Mouse (Mus musculus): ENCODE results near the gene Slc6a11. TPM values are rescaled to one million over a fixed set of nuclear protein-coding genes. Genes with fewer than 3 reads are reported as not detected.

Gene Slc6a11
- polyA plus RNA-seq, 1 experiment from 2014 or later = 136 TPM

DNA sequence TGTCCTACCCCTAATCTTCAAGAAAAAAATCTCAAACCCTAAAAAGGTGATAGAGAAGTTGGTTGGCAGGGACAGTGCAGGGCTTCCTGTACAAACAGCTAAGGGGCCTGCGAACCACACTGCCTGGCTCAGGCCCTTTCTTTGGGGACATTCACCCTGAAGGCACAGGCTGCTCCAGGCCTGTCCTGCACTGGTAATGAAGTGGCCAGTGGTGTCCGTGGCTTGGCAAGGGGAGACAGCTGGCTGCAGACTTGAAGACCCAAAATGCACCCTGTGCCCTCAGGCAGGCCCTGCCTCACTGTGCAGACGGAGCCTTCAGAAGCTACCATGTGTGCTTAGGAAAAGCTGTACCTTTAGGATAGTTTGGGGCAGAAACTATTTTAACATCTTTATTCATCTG lies 1.4 kb downstream of the Slc6a11 start:
- peaks cover 3% of the 10 kb centered on the region; the same call in 1 of the 2 replicates for H3K4me1 ChIP-seq (ENCODE audit: control insufficient read depth, insufficient read depth, low read depth, low read length)
- 0 out of 2 replicates have a peak overlapping the region, but pooled peaks have one; percentile 29 for H3K9ac ChIP-seq (ENCODE audit: low read depth, low read length)
- no peaks in the 10 kb centered on the region for H3K27me3 ChIP-seq (replicated peaks; ENCODE audit: control insufficient read depth, insufficient read depth, low read length)
- WGBS = 64% methylated on average over 3 of the region's 3 CpGs
- H3K36me3 ChIP-seq (ENCODE audit: control insufficient read depth, insufficient read depth, low read length) = no peaks in the 10 kb centered on the region
- peak overlapping the region; percentile 88 for H3K4me2 ChIP-seq (ENCODE audit: low read length)
- H3K4me3 ChIP-seq (ENCODE audit: low read length) = peak overlapping the region; percentile 63
- peak overlapping the region; percentile 3; the same call in 1 of the 2 replicates for H3K27ac ChIP-seq (ENCODE audit: low read depth, low read length)
- H3K9me3 ChIP-seq (ENCODE audit: control insufficient read depth, low read length) = no peaks in the 10 kb centered on the region
- ATAC-seq = no peak

DNA sequence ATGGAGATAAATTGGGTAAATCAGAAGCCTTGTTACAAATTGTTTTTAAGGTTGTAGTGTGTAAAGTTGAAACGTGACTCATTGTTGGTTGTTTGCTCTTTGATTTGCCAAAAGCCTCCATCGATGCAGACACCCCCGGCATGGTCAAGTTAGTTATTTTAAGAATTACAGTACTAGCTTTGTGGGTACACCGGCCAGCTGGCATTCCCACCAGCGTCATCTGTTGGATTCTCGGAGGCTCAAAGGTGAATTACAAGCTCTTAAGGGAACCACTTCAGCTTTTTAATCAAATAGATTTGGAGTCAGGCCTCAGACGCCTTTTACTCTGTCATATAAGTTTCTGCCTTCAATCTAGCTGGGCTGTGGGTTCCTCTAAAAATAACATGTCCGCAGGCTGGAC lies 1.9 kb downstream of the Slc6a11 start:
- Histone ChIP-seq H3K4me1 (ENCODE audit: control insufficient read depth, insufficient read depth, low read depth, low read length) (peaks cover 3% of the 10 kb centered on the region; the same call in 1 of the 2 replicates), H3K36me3 (ENCODE audit: control insufficient read depth, insufficient read depth, low read length) (no peaks in the 10 kb centered on the region), H3K27ac (ENCODE audit: low read depth, low read length) (no peak overlapping the region; the same call in 1 of the 2 replicates), H3K9me3 (ENCODE audit: control insufficient read depth, low read length) (no peaks in the 10 kb centered on the region), H3K4me2 (ENCODE audit: low read length) (no peak overlapping the region), H3K9ac (ENCODE audit: low read depth, low read length) (no peak overlapping the region), H3K4me3 (ENCODE audit: low read length) (peak overlapping the region; percentile 2; the same call in 1 of the 2 replicates), H3K27me3 (replicated peaks; ENCODE audit: control insufficient read depth, insufficient read depth, low read length) (no peaks in the 10 kb centered on the region)
- 70% methylated on average over 8 of the region's 8 CpGs for WGBS
- ATAC-seq = no peak

DNA sequence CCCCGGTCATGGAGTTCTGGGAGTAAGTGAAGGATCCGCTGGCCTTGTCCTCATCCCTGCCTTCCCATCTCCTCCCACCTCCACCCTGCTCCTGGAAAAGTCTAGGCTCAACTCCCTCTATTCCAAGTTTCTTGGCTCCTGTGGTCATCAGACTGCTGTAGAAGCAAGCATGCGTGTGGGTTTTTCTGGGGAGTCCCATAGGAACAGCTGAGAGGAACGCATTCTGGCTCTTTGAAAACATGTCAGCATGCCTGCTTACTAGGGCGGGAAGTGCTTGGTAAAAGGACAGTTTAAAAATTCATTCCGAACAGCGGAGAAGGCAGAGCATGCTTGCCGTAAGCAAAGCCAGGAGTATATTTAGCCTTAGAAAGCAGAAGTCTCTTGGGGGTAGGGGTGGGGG lies 7.9 kb downstream of the Slc6a11 start:
- H3K9ac ChIP-seq (ENCODE audit: low read depth, low read length) = no peak overlapping the region
- no peak overlapping the region for H3K27ac ChIP-seq (ENCODE audit: low read depth, low read length)
- H3K9me3 ChIP-seq (ENCODE audit: control insufficient read depth, low read length) = no peaks in the 10 kb centered on the region
- no peak overlapping the region for H3K4me3 ChIP-seq (ENCODE audit: low read length)
- ATAC-seq = no peak
- H3K4me2 ChIP-seq (ENCODE audit: low read length) = no peak overlapping the region
- WGBS = 77% methylated on average over 8 of the region's 8 CpGs
- no peaks in the 10 kb centered on the region for H3K27me3 ChIP-seq (replicated peaks; ENCODE audit: control insufficient read depth, insufficient read depth, low read length)
- H3K4me1 ChIP-seq (ENCODE audit: control insufficient read depth, insufficient read depth, low read depth, low read length) = no peaks in the 10 kb centered on the region
- no peaks in the 10 kb centered on the region; the same call in 1 of the 2 replicates for H3K36me3 ChIP-seq (ENCODE audit: control insufficient read depth, insufficient read depth, low read length)

DNA sequence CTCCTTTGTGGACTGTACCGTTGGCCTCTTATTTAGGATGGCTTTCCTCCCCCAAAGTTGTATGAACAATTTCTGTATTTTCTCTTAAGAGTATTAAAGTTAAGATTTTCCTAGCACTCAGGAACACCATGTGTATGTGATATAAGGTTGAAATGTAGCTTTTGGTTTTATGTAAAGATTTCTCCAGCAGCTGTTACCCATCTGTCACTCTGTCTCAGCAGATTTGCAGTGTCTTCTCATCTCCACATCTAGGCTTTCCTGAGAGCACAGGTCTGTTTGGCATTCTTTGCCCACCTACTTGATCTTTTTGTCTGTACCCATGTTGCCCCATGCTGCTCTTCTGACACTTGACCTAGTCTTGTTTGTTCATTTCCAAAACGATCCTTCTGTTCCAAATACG lies 10.4 kb downstream of the Slc6a11 start:
- Histone ChIP-seq H3K4me2 (ENCODE audit: low read length) (no peak overlapping the region), H3K4me3 (ENCODE audit: low read length) (no peak overlapping the region), H3K27ac (ENCODE audit: low read depth, low read length) (no peak overlapping the region), H3K9ac (ENCODE audit: low read depth, low read length) (no peak overlapping the region), H3K27me3 (replicated peaks; ENCODE audit: control insufficient read depth, insufficient read depth, low read length) (no peaks in the 10 kb centered on the region), H3K9me3 (ENCODE audit: control insufficient read depth, low read length) (no peaks in the 10 kb centered on the region), H3K36me3 (ENCODE audit: control insufficient read depth, insufficient read depth, low read length) (no peaks in the 10 kb centered on the region; the same call in 1 of the 2 replicates), H3K4me1 (ENCODE audit: control insufficient read depth, insufficient read depth, low read depth, low read length) (no peaks in the 10 kb centered on the region)
- no peak for ATAC-seq
- WGBS = 69% methylated on average over 3 of the region's 3 CpGs

DNA sequence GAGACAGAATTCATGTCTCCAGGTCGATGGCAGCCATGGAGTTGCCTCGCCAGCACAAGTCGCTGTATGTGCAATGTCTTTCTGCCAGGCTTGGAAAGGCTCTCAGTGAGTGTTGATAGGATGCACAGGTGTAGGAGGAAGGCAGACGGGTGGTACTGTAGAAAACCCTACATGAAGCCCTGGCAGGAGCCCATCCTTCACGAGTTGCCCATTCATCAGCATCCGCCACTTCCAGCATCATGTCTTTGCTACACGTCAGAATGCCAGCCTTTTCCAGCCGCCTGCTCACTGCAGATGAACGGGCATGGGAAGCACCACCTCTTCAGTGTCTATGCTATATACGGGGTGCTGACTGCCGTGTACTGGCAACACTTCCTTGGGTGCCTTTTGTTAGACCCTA lies 11.4 kb downstream of the Slc6a11 start:
- no peak overlapping the region for H3K9ac ChIP-seq (ENCODE audit: low read depth, low read length)
- H3K9me3 ChIP-seq (ENCODE audit: control insufficient read depth, low read length) = no peaks in the 10 kb centered on the region
- H3K27ac ChIP-seq (ENCODE audit: low read depth, low read length) = no peak overlapping the region
- ATAC-seq = no peak
- no peaks in the 10 kb centered on the region for H3K4me1 ChIP-seq (ENCODE audit: control insufficient read depth, insufficient read depth, low read depth, low read length)
- H3K4me3 ChIP-seq (ENCODE audit: low read length) = no peak overlapping the region
- WGBS = 79% methylated on average over 11 of the region's 11 CpGs
- no peak overlapping the region for H3K4me2 ChIP-seq (ENCODE audit: low read length)
- no peaks in the 10 kb centered on the region for H3K27me3 ChIP-seq (replicated peaks; ENCODE audit: control insufficient read depth, insufficient read depth, low read length)
- H3K36me3 ChIP-seq (ENCODE audit: control insufficient read depth, insufficient read depth, low read length) = no peaks in the 10 kb centered on the region; the same call in 1 of the 2 replicates

DNA sequence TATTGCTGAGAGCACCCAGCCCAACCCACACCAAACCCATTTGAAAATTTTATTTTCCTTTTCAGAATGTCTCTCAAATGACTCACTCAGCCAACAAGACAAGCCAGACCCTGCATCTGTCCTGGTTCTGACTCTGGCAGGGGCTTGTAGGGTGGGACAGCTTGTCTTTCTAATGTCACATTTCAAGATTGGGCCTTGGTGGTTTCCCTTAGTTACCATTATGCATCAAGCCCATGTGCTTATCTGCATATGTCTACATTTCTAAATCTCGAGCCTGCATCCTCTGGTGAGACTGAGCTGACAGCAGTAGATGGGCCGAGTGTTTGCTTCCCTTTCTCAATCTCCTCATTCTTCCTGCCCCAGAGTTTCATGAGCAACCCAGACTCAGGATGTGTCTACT lies 12.5 kb downstream of the Slc6a11 start:
- ATAC-seq = no peak
- Histone ChIP-seq H3K27ac (ENCODE audit: low read depth, low read length) (no peak overlapping the region), H3K4me3 (ENCODE audit: low read length) (no peak overlapping the region), H3K27me3 (replicated peaks; ENCODE audit: control insufficient read depth, insufficient read depth, low read length) (no peaks in the 10 kb centered on the region), H3K4me1 (ENCODE audit: control insufficient read depth, insufficient read depth, low read depth, low read length) (no peaks in the 10 kb centered on the region), H3K36me3 (ENCODE audit: control insufficient read depth, insufficient read depth, low read length) (no peaks in the 10 kb centered on the region; the same call in 1 of the 2 replicates), H3K4me2 (ENCODE audit: low read length) (no peak overlapping the region), H3K9ac (ENCODE audit: low read depth, low read length) (no peak overlapping the region), H3K9me3 (ENCODE audit: control insufficient read depth, low read length) (no peaks in the 10 kb centered on the region)
- WGBS = 24% methylated on average over 2 of the region's 2 CpGs

DNA sequence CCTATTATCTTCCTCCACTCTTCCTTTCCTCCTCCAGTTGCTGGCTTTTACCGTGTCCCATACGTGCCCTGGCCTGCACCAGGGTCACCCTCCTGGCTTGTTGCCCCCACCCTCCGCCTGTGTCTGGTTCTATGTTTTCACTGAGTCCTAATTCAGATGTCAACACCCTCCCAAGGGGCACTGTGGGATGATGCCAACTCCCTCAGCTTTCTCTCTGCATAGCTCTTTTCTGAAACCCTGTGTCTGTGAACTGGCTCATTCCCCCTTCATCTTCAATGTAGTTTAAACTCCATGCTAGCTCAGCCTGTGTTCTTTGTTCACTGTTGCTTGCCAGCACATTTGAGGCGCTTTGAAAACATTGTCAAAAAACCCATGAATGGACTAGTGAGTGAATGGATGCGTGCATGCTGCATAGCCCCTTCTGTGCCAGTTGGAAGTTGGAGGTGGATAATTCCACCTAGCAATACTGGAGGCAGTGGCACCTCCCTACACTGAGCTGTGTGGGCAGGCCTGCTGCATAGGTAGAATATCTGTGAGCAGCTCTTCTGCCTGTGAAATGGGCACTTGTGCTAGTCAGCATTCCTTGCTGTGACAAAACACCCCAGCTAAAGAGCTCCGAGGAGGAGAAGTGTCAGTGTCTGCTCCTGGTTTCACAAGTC lies 13.5 kb downstream of the Slc6a11 start:
- H3K4me2 ChIP-seq (ENCODE audit: low read length) = no peak overlapping the region
- no peaks in the 10 kb centered on the region for H3K27me3 ChIP-seq (replicated peaks; ENCODE audit: control insufficient read depth, insufficient read depth, low read length)
- no peak overlapping the region for H3K4me3 ChIP-seq (ENCODE audit: low read length)
- WGBS = 49% methylated on average over 6 of the region's 6 CpGs
- no peaks in the 10 kb centered on the region; the same call in 1 of the 2 replicates for H3K36me3 ChIP-seq (ENCODE audit: control insufficient read depth, insufficient read depth, low read length)
- no peak overlapping the region for H3K27ac ChIP-seq (ENCODE audit: low read depth, low read length)
- ATAC-seq = peak; percentile 71
- no peaks in the 10 kb centered on the region for H3K4me1 ChIP-seq (ENCODE audit: control insufficient read depth, insufficient read depth, low read depth, low read length)
- H3K9ac ChIP-seq (ENCODE audit: low read depth, low read length) = no peak overlapping the region
- H3K9me3 ChIP-seq (ENCODE audit: control insufficient read depth, low read length) = no peaks in the 10 kb centered on the region

DNA sequence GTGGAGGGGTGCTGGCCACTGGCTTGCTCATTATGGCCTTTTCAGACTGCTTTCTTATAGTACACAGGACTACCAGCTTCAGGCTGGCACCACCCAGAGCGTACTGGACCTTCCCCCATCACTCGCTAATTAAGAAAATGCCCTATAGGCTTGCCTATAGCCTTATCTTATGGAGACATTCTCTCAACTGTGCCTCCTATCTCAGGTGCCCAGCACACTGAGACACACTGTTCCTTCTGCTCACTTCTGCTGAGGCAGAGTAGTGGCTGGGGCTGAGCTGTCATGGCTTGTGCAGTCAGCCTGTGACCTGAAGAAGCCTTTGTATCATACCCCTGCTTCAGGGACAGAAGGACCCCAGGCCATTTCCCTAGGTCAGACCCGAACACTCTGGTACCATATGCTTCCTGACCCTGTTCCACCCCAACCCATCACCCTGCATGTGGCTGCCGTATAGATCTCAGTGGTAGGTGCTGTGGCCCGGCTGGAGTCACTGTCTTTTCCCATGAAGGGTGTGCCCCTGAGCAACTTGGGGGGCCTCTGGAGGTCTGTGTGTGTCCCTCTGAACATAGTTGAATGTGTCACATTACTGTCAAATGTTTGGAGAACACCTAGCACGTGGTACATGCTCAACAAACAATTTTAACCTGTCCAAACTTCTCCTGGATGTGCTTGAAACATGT lies 14.7 kb downstream of the Slc6a11 start:
- Histone ChIP-seq H3K9me3 (ENCODE audit: control insufficient read depth, low read length) (no peaks in the 10 kb centered on the region), H3K36me3 (ENCODE audit: control insufficient read depth, insufficient read depth, low read length) (no peaks in the 10 kb centered on the region; the same call in 1 of the 2 replicates), H3K4me2 (ENCODE audit: low read length) (no peak overlapping the region), H3K4me3 (ENCODE audit: low read length) (no peak overlapping the region), H3K4me1 (ENCODE audit: control insufficient read depth, insufficient read depth, low read depth, low read length) (0 out of 2 replicates have a peak, but pooled peaks cover 2% of the 10 kb centered on the region), H3K27me3 (replicated peaks; ENCODE audit: control insufficient read depth, insufficient read depth, low read length) (no peaks in the 10 kb centered on the region), H3K27ac (ENCODE audit: low read depth, low read length) (no peak overlapping the region), H3K9ac (ENCODE audit: low read depth, low read length) (no peak overlapping the region)
- ATAC-seq = no peak
- 88% methylated on average over 6 of the region's 6 CpGs for WGBS

DNA sequence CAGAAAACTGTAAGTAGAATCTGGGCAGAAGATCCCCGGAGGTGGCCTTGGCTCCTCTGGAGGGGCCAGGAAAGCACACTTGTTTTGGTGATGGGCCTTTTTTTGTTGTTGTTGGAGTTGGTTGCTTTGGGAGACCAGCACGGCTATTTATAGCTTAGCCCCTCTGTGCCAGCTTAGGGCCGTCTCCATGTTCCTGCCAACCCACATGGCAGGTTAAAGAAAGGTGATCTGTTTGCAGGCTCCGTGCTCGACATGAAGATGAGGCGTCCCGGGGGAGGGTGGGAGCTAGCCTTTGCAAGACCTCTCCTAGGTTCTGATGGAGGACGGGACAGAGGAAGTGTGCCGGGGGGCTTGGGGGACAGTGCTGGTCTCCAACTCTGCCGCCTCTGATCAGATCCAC lies 24.7 kb downstream of the Slc6a11 start:
- ATAC-seq = peak; percentile 59; the same call in 1 of the 2 replicates
- no peak overlapping the region; the same call in 1 of the 2 replicates for H3K27ac ChIP-seq (ENCODE audit: low read depth, low read length)

More for the DNA sequence above, 24.7 kb downstream of the Slc6a11 start:
- no peak overlapping the region for H3K4me2 ChIP-seq (ENCODE audit: low read length)
- no peaks in the 10 kb centered on the region for H3K4me1 ChIP-seq (ENCODE audit: control insufficient read depth, insufficient read depth, low read depth, low read length)
- no peaks in the 10 kb centered on the region for H3K9me3 ChIP-seq (ENCODE audit: control insufficient read depth, low read length)
- no peak overlapping the region for H3K9ac ChIP-seq (ENCODE audit: low read depth, low read length)
- H3K4me3 ChIP-seq (ENCODE audit: low read length) = no peak overlapping the region
- no peaks in the 10 kb centered on the region for H3K27me3 ChIP-seq (replicated peaks; ENCODE audit: control insufficient read depth, insufficient read depth, low read length)
- 88% methylated on average over 10 of the region's 10 CpGs for WGBS
- no peaks in the 10 kb centered on the region for H3K36me3 ChIP-seq (ENCODE audit: control insufficient read depth, insufficient read depth, low read length)
